Mouse (Mus musculus) megakaryocyte, adult 5-6 weeks (primary cell): ENCODE measurements at regions not wholly inside any gene's neighbourhood (a gene's known extent, or its start where the extent isn't known, plus 50 kb on each side); places are given as distances from the start of the nearest gene placed in this dataset.

Experiments used
- ATAC-seq: 2 replicates; pipeline ENCODE4 v1.8.0; 2016; ENCODE audit warnings: mild to moderate bottlenecking, inconsistent platforms; ENCODE audit not compliant: poor library complexity, severe bottlenecking

DNA sequence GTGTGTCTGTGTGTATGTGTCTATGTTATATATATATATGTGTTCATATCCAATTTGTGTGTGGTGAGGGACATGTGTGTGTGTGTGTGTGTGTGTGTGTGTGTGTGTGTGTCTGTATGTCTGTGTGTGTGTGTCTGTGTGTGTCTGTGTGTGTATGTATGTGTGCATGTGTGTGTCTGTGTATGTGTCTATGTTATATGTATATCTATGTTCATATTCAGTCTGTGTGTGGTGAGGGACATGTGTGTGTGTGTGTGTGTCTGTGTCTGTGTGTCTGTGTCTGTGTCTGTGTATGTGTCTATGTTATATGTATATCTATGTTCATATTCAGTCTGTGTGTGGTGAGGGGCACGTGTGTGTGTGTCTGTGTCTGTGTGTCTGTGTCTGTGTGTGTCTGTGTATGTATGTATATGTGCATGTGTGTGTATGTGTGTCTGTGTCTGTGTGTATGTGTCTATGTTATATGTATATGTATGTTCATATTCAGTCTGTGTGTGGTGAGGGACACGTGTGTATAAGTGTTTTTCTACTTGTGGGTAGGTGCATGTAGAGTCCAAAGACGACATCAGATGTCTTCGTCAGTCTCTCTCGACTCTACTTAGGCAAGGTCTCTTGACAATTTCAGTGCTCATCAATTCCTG, 370.5 kb upstream of the Slc7a11 start:
- no peak for ATAC-seq

- no peak for ATAC-seq
Observed at GRCm38 (mm10) chr3:50815716-50816115, 372.3 kb upstream of the Slc7a11 start.

GRCm38 (mm10) chr3:50816479-50816878, 373.1 kb upstream of the Slc7a11 start:
- ATAC-seq, result no peak

DNA sequence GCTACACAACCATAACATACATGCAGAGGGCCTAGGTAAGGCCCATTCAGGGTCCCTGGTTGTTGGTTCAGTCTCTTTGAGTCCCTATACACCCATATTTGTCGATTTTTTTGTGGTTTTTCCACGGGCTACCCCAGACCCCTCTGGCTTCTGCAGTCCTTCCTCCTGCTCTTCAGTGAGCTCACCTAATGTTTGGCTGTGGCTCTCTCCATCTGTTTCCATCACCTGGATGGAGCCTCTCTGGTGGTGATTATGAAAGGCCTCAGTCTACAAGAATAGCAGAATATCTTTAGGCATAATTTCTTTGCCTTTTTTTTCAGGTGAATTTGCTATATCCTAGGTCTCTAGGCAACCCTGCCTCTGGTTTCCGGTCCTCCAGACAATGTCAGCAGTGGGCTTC, 373.9 kb upstream of the Slc7a11 start:
- ATAC-seq, result no peak

GRCm38 (mm10) chr3:50820776-50821175, 377.4 kb upstream of the Slc7a11 start:
- ATAC-seq, result no peak

GRCm38 (mm10) chr3:50825534-50826423, 382.4 kb upstream of the Slc7a11 start:
- no peak for ATAC-seq

- ATAC-seq, result no peak
Observed at GRCm38 (mm10) chr3:50826424-50826819, 383.0 kb upstream of the Slc7a11 start.

GRCm38 (mm10) chr3:50829211-50829610, 385.8 kb upstream of the Slc7a11 start:
- no peak for ATAC-seq

DNA sequence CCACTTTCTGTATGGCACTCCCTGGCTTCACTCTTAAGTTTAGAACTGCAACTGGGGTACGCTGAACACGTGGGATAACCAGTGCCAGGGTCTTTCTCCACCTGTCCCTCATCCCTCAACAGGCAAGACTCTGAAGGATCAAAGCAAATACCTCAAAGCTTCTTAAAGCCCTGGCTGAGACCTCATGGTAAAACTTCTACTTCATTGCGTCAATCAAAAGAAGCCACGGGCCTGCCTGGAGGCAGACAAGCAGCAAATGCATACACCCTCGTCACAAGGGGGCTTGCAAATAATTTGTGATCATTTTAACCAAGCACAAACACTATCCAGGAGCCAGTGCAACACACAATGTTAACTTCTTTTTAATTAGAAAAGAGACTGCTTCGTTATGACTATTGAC, 387.0 kb upstream of the Slc7a11 start:
- ATAC-seq, result no peak

- no peak for ATAC-seq
Observed at GRCm38 (mm10) chr3:50830926-50831325, 387.5 kb upstream of the Slc7a11 start.

DNA sequence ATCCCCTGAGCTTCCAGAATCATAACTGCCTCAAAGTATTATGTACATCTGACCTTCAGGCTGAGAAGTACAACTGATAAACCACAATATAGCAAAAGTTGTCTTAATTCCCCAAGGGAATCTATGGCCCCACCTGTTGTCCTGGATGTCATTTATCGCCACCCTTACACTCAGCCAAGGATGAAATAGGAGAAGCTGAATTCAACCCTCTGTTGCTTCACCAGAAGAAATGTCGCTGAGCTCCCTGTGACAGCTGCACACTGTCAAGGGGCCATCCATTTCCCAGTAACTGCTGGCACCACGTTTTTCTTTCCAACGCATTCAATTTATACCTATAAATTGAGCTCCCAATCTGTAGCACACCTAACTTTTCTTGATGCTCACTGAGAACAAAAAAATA, 382.0 kb upstream of the Noct start:
- ATAC-seq, result no peak

DNA sequence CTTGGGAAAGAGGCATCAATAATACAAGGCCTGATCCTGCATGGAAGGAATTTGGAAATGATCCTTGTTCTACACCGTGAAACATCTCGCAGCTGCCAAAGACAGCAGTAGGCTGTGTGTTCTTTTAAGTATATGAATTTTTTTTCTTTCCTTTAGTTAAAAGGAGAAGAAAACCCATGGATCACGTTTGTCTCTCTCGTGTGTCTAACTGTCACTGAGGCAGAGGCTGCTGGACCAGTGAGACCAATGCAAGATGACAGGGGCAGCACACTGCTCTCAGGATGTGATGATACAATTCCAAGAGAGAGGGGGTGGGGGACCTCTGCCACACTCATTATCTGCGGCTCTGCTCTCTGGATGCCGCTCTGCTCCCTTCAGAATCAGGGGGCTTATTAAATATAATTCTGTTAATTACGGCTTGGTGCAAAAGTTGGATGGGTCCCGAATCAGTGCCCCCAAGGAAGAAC, 379.4 kb upstream of the Noct start:
- no peak for ATAC-seq

DNA sequence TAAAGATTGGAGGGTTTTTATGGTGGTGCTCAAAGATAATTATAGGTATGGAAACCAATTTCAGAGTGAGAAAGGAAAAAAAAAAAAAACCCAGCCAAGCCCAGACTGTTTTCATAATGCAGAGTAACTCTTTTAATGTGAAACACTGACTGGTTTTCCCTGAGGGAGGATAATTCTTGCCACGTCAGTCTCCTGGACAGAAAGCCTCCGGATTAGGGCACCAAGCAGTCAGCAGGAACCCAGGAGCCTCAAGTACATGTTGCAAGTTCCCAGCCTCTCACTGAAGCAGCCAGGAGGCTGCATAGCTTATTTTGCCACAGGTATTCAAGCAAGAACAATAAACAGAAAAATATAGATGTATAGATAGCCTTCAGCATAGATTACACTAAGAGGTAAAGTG, 378.9 kb upstream of the Noct start:
- ATAC-seq, result no peak

- no peak for ATAC-seq
Observed at GRCm38 (mm10) chr3:50848528-50848927, 375.7 kb upstream of the Noct start.

DNA sequence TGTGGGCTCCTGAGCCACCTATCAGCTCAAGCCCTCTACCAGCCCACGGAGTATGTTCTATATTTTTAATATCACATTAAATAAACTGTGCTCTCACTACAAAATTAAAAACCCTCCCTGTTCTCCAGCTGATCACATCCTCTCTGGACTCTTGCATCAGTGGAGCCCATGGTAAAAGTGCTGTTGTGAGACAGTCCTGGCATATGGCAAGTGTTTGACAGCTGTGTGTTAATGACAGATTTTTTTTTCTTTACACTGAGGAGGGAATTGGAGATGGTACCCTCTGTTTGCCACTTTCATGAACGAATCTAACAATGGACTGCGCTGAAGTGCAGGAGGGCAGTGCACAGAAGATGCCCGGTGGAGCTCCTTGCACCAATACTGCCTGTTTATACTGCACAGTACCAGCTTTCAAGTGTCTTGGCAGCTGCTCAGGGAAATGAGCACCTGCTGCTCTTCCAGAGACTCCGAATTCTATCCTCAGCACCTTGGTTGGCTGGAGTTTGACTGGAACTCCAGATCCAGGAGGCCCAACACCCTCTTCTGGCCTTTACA, 373.1 kb upstream of the Noct start:
- ATAC-seq, result no peak

GRCm38 (mm10) chr3:50867105-50867504, 357.1 kb upstream of the Noct start:
- no peak for ATAC-seq

DNA sequence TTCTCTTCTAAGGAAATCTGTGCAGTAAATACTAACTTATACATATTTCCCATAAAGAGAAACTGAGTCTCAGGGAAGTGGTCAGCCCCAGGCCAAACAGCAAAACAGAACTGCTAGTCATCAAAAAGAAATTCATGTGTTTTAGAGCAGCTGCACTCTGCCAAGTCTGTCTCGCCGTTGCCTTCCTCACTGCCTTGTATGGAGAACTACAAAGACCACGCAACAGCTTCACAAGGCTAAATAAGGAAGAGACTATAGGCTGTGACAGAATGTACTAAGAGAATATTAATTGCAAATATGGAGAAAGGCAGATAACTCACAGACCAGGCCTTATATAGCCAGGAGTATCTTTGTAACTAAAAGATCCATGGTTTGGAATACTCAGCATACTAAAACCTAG, 355.0 kb upstream of the Noct start:
- ATAC-seq, result no peak

GRCm38 (mm10) chr3:50879050-50879449, 345.2 kb upstream of the Noct start:
- ATAC-seq, result no peak

GRCm38 (mm10) chr3:50879595-50879994, 344.7 kb upstream of the Noct start:
- ATAC-seq, result no peak

- no peak for ATAC-seq
Observed at GRCm38 (mm10) chr3:50881437-50882248, 342.6 kb upstream of the Noct start.

GRCm38 (mm10) chr3:50882249-50882733, 342.0 kb upstream of the Noct start:
- ATAC-seq, result no peak
